Mouse (Mus musculus) heart, postnatal 0 days (tissue): ENCODE results near the gene B4galnt1.
"Not testable (repeated sequence)": the region's sequence is repeated elsewhere in the genome, so short reads cannot be mapped to it uniquely, and the experiment has no call there.

Experiments
- CTCF ChIP-seq: IDR thresholded peaks from 2 replicates; pipeline ENCODE4 v1.5.1; 2016; ENCODE audit warnings: antibody characterized with exemption, control low read depth, low read depth
- EP300 ChIP-seq: IDR thresholded peaks from 2 replicates; pipeline ENCODE4 v1.6.1; 2016; ENCODE audit warnings: antibody characterized with exemption, low read depth

- TF ChIP-seq EP300: not testable (repeated sequence)
- TF ChIP-seq CTCF: peak; percentile 37
Measured at GRCm38 (mm10) chr10:127134394-127135035, 30.5 kb upstream of the B4galnt1 start.
